In the genomic region with DNA sequence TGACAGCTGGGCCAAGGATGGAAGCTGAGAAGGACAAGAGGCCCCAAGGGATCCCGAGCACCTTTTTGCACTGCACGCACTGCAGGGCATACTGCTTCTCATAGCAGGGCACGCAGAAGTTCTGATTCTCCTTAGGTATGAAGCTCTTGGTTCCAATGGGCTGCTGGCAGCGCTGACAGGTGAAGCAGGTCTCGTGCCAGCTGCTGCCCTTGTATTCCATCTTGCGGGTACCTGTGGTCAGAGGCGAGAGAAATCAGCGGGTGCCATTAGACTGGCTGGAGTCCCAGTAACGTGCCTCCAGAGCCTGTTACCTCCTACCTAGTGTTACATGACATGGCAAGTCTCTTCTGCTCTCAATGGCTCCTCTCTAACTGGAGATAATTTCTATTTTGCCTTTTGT, we compare ENCODE assay signal across 24 mouse cellular contexts. TPM values are rescaled to one million over a fixed set of nuclear protein-coding genes. Genes with fewer than 3 reads are reported as not detected.
DNase-seq lines count a peak whose midpoint lies in the region; ATAC-seq and TF ChIP-seq lines count a peak whose summit lies in the region.
"Had no signal": no experiment of that assay in that cellular context is flagged by ENCODE, and none has a peak within 500 bp of the region (broad histone marks: within the 10 kb centered on the region; RNA-seq: fewer than 3 reads in every experiment).

No protein-coding gene starts in this region.

- no peaks in the 10 kb centered on the region for H3K9me3 ChIP-seq in heart, embryonic 10.5 days
- H3K9me3 ChIP-seq: embryonic facial prominence, embryonic 10.5 days; forebrain, embryonic 10.5 days; G1E; heart, embryonic 12.5 days; hindbrain, embryonic 10.5 days; intestine, embryonic 15.5 days had no signal

- no peak for TF ChIP-seq CTCF in embryonic fibroblast, embryonic 13.5 days (IDR thresholded peaks at IDR 0.05; ENCODE audit: borderline replicate concordance, insufficient read depth, low read length)

- ATAC-seq in cerebellum, adult (ENCODE audit: insufficient number of reproducible peaks, low FRiP score, low TSS enrichment) = no peak
- ATAC-seq: CD4-positive, CD25-positive, alpha-beta regulatory T cell, adult 4 months; forebrain, embryonic 14.5 days; intestine, embryonic 15.5 days had no signal

- no peak for TF ChIP-seq POLR2A in embryonic fibroblast, embryonic 13.5 days (IDR thresholded peaks at IDR 0.05; ENCODE audit: low read depth, low read length)

- H3K27me3 ChIP-seq in heart, embryonic 10.5 days (ENCODE audit: insufficient read depth, poor library complexity, severe bottlenecking) = no peaks in the 10 kb centered on the region
- H3K27me3 ChIP-seq: heart, embryonic 12.5 days; intestine, embryonic 15.5 days had no signal

- H3K4me3 ChIP-seq in heart, embryonic 10.5 days = no peak overlapping the region
- H3K4me3 ChIP-seq in embryonic fibroblast, embryonic 13.5 days (ENCODE audit: insufficient read depth, low read length) = no peak overlapping the region
- H3K4me3 ChIP-seq: embryonic facial prominence, embryonic 10.5 days; erythroblast, embryonic 14.5 days; forebrain, embryonic 10.5 days; gastrocnemius, adult 2 months; heart, embryonic 12.5 days; hindbrain, embryonic 10.5 days; intestine, embryonic 15.5 days had no signal

- 85% methylated on average over 9 of the region's 9 CpGs for WGBS in heart, embryonic 10.5 days

- H3K36me3 ChIP-seq in heart, embryonic 10.5 days = peaks cover 86% of the 10 kb centered on the region
- H3K36me3 ChIP-seq: forebrain, embryonic 10.5 days; G1E had no signal

- peak; percentile 10 to 19 for DNase-seq in cerebellum, adult 18-20 months
- peak; percentile 39 to 62 for DNase-seq in cerebellum, postnatal 25 days
- no peak for DNase-seq in cerebellum, postnatal 4 days (ENCODE audit: low spot score in 2 of 2)
- DNase-seq in heart, embryonic 10.5 days (ENCODE audit: low spot score) = peak; percentile 70
- no peak for DNase-seq in heart, postnatal 10 days
- DNase-seq: adrenal gland, adult 8-10 months; adrenal gland, postnatal 36 days; B cell, adult 2 months; cerebellum, adult 11-12 months; gastrocnemius, adult 2 months; gastrocnemius, postnatal 25 days; kidney, adult 18-20 months had no signal

- H3K4me1 ChIP-seq in heart, embryonic 10.5 days = peaks cover 22% of the 10 kb centered on the region
- peaks cover 20% of the 10 kb centered on the region for H3K4me1 ChIP-seq in embryonic fibroblast, embryonic 13.5 days (ENCODE audit: control insufficient read depth, insufficient read depth, low read length)
- H3K4me1 ChIP-seq: embryonic facial prominence, embryonic 10.5 days; forebrain, embryonic 10.5 days; hindbrain, embryonic 10.5 days; intestine, embryonic 15.5 days had no signal

- intact Hi-C loops in heart, postnatal 10 days (cut with DNase I) = no loop called here

- no peak overlapping the region for H3K27ac ChIP-seq in heart, embryonic 10.5 days
- 0 out of 2 replicates have a peak overlapping the region, but pooled peaks have one; percentile 6 for H3K27ac ChIP-seq in embryonic fibroblast, embryonic 13.5 days (ENCODE audit: insufficient read depth, low read length)
- H3K27ac ChIP-seq: embryonic facial prominence, embryonic 10.5 days; forebrain, embryonic 10.5 days; gastrocnemius, adult 2 months; hindbrain, embryonic 10.5 days; hindbrain, embryonic 14.5 days; intestine, embryonic 15.5 days had no signal

RNA-seq across cellular contexts. Expression of gene AI597479, which starts 33.1 kb away (rescaled TPM):
- 26.4 TPM in 2 replicates for polyA plus RNA-seq in heart, embryonic 10.5 days (2016; fragmentation: Nextera tagmentation; extraction: Ambion mirVana)
- 10 to 100 TPM; 13.0 to 15.3 TPM for total RNA-seq in heart, postnatal 10 days (2021)
- polyA plus RNA-seq in embryonic fibroblast, embryonic 13.5 days (2011; ENCODE audit: insufficient read length, low read depth, missing spikeins) = 16.7 and 18.9 TPM in 2 replicates

RNA-seq across cellular contexts. Expression of gene Tgfbrap1, which starts 33.2 kb away (rescaled TPM):
- 9.6 and 10.2 TPM in 2 replicates for polyA plus RNA-seq in heart, embryonic 10.5 days (2016; fragmentation: Nextera tagmentation; extraction: Ambion mirVana)
- total RNA-seq in heart, postnatal 10 days (2021) = 10 to 100 TPM; 17.0 TPM
- polyA plus RNA-seq in embryonic fibroblast, embryonic 13.5 days (2011; ENCODE audit: insufficient read length, low read depth, missing spikeins) = 15.1 and 15.5 TPM in 2 replicates

Comparison
In these comparisons a context has a peak if more than half of its experiments do, and no peak if none do; other contexts are left out.
1. DNase-seq: peak in cerebellum, adult 18-20 months (2 of 2), cerebellum, postnatal 25 days (2 of 2) and heart, embryonic 10.5 days (single experiment); none in cerebellum, postnatal 4 days (0 of 2) and heart, postnatal 10 days (0 of 2).